Mouse (Mus musculus) testis, postnatal 14 days (tissue): Measurements from ENCODE around the gene Fam133b.
"Not testable (repeated sequence)": the region's sequence is repeated elsewhere in the genome, so short reads cannot be mapped to it uniquely, and the experiment has no call there.

ENCODE experiments used
- DNase-seq: peaks from one replicate; pipeline ENCODE4 v3.0.0; 2021; ENCODE audit warnings: low spot score

Fam133b gene

GRCm38 (mm10) chr5:3520493-3521359 is 22.9 kb upstream of the Fam133b start:
- DNase-seq, result no peak

GRCm38 (mm10) chr5:3521741-3522140 is 21.9 kb upstream of the Fam133b start:
- no peak for DNase-seq

- no peak for DNase-seq
Measured at GRCm38 (mm10) chr5:3522826-3523225, 20.8 kb upstream of the Fam133b start.

- no peak for DNase-seq
Measured at GRCm38 (mm10) chr5:3527041-3527691, 16.5 kb upstream of the Fam133b start.

- no peak for DNase-seq
Measured at GRCm38 (mm10) chr5:3529585-3530189, 13.9 kb upstream of the Fam133b start.

GRCm38 (mm10) chr5:3532048-3532447 is 11.6 kb upstream of the Fam133b start:
- not testable (repeated sequence) for DNase-seq

GRCm38 (mm10) chr5:3536592-3537212 is 6.9 kb upstream of the Fam133b start:
- no peak for DNase-seq

- DNase-seq, result no peak
Measured at GRCm38 (mm10) chr5:3538505-3539472, 4.8 kb upstream of the Fam133b start.

- DNase-seq, result no peak
Measured at GRCm38 (mm10) chr5:3541871-3542270, 1.8 kb upstream of the Fam133b start.

- DNase-seq, result no peak
Measured at GRCm38 (mm10) chr5:3544480-3544769, 792 bp downstream of the Fam133b start.

GRCm38 (mm10) chr5:3546226-3546625 is 2.6 kb downstream of the Fam133b start:
- peak; percentile 56 for DNase-seq

- DNase-seq, result no peak
Measured at GRCm38 (mm10) chr5:3551481-3551880, 7.8 kb downstream of the Fam133b start.

GRCm38 (mm10) chr5:3554198-3554597 is 10.6 kb downstream of the Fam133b start:
- no peak for DNase-seq

GRCm38 (mm10) chr5:3571266-3571665 is 27.6 kb downstream of the Fam133b start, which contains the start of gene 1700109H08Rik:
TSS of gene 1700109H08Rik (plus strand) at chr5:3571566.
- no peak for DNase-seq

GRCm38 (mm10) chr5:3574825-3575224 is 31.2 kb downstream of the Fam133b start:
- DNase-seq, result no peak

GRCm38 (mm10) chr5:3577939-3578338 is 34.3 kb downstream of the Fam133b start:
- DNase-seq, result no peak

GRCm38 (mm10) chr5:3579066-3579465 is 35.4 kb downstream of the Fam133b start:
- DNase-seq, result no peak

- DNase-seq, result peak; percentile 96
Measured at GRCm38 (mm10) chr5:3595693-3596398, 52.2 kb downstream of the Fam133b start, which contains the start of gene Pex1. TSS of gene Pex1 (plus strand) at chr5:3596066.

GRCm38 (mm10) chr5:3596399-3596766 is 52.8 kb downstream of the Fam133b start, which contains the start of gene Rbm48:
TSS of gene Rbm48 (minus strand) at chr5:3596585.
- DNase-seq, result peak; percentile 81

- DNase-seq, result no peak
Measured at GRCm38 (mm10) chr5:3597171-3597570, 53.5 kb downstream of the Fam133b start.

GRCm38 (mm10) chr5:3598766-3599165 is 55.1 kb downstream of the Fam133b start:
- DNase-seq, result no peak
